Mouse (Mus musculus): ENCODE measurements around the gene Sh3bgrl2. TPM values are rescaled to one million over a fixed set of nuclear protein-coding genes. Genes with fewer than 3 reads are reported as not detected.
"Not testable (repeated sequence)": the region's sequence is repeated elsewhere in the genome, so short reads cannot be mapped to it uniquely, and the experiment has no call there.

Gene Sh3bgrl2
- polyA plus RNA-seq (2015; fragmentation: Nextera tagmentation; extraction: Ambion mirVana), result 4.4 and 5.2 TPM in 2 replicates

DNA sequence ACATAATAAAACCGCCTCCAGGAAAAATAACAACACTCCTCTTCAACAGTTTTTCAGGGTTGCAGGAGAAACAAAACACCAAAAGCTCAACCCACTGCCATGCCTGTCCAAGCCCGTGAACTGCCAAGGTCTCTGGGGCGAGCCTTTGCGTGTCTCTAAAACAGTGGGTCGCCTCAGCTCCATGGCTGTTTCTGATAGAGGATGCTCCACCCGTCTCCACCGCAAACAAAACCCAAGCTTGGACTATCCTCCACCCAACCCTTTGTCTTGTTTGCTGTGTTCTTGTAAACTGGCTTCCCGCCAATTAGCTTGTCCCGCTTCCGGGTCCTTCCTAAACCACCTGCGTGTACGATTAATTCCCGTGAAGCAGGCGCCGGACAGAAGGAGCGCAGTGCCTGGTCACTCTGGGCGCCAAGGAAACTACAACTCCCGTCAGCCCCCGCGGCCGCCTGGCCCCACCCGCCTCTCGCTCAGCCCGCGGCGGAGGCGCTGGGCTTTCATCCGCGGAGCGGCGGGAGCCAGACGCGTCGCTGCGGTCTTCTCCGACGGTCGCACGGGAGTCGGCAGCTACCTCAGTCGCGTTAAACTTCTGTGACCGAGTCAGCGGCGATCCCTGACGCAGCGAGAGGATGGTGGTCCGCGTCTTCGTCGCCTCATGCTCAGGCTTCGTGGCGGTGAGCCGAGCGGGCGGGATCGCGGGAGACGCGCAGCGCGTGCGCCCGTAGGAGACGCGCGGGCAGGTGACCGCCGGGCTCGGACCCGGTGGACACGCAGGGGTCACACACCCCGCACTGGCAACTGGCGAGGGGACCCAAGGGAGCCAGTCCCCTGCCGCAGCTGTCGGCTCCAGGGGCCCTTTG, at the start of gene Sh3bgrl2:
TSS of gene Sh3bgrl2 (plus strand) at position 498 of the 860 bp plus-strand sequence.
- peak; percentile 45 for DNase-seq (ENCODE audit: low spot score)

- DNase-seq (ENCODE audit: low spot score), result not testable (repeated sequence)
Observed at GRCm38 (mm10) chr9:83519081-83519480, 29.0 kb upstream of the Sh3bgrl2 start.

DNA sequence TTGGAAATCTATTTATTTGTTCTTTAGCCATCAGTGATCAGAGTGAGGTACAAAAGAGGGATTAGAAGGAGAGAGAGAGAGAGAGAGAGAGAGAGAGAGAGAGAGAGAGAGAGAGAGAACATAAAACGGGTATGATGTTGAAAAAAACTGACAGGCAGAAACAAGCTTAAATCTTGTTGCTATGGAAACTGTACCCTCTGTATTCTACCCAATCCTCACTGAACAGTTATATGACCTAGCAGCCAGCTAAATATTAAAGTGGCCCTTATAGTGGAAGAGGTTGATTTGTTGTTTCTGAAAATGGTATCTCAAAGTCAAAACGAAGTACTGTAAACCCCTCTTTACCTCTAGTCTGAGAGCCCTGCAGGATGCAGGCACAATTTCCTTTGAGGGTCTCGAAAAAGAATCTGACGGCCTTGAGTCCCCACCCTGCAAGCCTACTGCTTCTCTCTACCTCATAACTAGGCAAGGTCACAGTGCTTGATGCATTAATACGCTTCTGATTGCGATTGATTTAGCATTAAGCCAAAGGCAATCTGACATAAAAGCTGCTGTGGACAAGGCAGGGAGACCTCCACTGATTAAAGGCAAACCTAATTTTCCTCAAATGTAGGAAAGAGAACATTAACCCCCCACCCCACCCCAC, 28.5 kb upstream of the Sh3bgrl2 start:
- DNase-seq (ENCODE audit: low spot score), result no peak

DNA sequence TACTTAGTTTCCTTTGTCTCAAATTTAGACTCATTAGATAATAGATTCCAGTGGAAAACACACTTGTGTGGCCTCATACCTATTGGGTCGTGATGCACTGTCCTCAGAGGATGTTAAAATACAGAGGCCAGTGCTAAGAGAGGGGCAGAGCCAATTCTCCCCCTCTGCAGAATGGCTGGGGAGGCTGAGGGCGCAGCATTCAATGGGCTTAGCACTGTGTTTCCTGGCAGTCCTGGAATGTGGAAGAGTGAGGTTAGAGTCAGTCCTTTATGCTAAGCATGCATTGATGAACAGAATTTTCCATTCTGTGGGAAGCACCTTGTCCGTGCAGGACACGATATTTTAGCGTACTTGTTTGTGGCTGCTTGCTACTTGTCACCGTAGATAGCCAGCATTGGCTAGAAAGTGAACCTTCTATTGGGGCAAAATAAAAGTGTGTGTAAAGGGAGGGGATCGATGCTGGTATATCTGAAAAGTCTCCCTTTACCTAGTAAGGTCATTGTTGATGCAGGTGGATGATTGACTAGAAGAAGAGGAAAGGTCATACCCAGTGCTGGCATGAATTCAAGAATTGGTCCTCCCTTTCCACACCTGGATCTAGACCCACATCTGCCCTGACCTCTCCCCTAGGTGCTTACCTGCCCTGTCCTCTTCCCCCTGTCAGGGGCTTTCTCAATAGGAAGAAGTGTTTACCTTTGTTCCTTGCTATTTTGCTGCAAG, 20.6 kb upstream of the Sh3bgrl2 start:
- DNase-seq (ENCODE audit: low spot score), result no peak

DNA sequence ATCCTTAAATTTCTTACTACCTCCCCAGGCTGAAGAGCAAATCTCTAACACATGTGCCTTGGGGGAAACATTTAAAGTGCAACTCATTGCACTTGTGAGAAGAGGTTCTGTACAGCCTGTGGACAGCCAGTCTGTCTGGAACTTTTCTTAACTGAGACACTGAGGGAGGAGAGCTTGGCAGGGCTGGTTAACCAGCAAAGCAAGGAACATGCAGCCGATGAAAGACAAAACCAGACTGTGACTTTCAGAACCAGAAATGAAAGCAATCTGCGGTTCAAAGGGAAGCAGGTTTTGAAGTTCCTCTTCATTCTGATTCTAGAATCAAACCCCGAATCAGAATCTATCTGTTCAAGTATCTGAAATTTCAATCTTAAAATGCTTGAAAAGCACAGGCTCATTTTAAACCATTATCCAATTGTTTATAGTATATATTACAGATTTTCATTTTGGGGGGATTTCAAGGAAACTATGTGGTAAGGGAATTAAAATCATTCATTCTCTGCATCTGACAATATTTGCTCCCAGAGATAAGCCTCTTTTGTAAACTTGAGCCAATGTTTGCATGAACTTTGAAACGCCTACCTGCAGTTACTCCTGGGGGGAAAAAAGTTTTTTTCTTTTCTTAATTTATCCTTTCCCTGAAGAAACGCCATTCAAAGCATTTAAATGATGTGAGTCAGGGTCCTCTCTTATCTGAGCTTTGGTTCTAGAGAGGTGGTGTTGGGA, 14.9 kb upstream of the Sh3bgrl2 start:
- DNase-seq (ENCODE audit: low spot score), result no peak

GRCm38 (mm10) chr9:83536959-83537358, 11.2 kb upstream of the Sh3bgrl2 start:
- no peak for DNase-seq (ENCODE audit: low spot score)

DNA sequence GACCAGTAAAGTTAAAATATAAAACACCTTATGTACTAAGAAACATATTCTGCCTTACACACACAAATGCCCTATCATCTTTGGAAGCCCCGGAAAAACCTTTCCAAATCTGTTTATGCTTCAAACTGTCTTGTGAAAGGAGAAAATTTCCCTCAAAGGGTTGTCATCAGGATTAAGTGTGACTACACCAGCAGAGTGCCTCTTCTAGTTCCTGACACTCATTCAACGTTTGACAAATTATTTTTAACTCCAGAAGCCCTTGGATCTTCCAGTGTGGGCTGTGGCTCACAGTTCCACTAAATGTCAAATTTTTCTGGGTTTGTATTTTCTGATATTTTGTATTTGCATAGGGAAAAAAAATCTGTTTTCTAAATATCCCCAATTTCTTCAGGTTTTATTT, 10.6 kb upstream of the Sh3bgrl2 start:
- no peak for DNase-seq (ENCODE audit: low spot score)

DNA sequence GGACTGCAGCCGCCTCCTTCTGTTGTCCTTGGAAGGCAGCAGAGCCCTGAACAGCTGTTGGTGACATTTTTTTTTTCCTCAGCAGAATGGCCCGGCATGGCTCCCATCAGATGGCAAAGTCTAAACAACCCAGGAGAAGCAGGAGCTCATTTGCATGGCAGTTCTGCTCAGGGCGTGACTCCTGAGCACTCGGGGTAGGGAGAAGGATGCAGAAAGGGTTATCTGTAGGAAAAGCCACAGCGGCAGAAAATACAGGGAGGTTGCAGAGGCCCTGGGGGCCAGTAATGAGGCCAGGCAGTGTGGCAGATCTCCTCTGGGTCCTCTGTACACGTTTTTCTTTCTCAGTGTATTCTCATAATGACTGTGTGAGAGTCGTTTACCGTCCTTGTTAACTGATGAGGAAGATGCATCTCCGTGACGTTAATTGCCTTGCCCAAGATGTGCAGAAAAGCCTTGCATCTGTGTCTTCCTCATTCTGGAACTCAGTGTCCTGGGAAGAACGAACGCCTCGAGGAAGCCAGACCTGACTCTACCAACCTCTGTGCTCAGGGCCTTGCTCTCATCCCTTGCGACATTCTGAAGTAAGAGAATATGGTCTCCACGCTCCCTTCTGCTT, 10.1 kb upstream of the Sh3bgrl2 start:
- DNase-seq (ENCODE audit: low spot score), result no peak

- DNase-seq (ENCODE audit: low spot score), result no peak
Observed at GRCm38 (mm10) chr9:83539809-83540491, 8.2 kb upstream of the Sh3bgrl2 start.

DNA sequence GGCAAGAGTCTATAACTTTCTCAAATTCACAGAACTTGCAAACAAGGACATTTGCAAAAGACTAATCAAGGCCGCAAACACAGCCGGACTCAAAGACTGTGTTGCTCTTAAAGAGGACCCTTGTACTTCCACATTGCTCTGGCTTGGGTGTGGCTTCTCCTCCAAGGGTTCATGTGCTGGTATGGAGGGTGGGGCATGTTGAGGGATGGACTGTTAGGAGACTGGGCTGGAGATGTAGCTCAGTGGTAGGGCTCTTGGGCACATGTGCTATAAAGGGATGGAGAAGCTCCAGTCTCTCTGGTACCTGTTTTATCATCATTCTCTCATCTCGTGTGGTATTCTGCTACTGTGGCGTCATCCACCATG, 7.7 kb upstream of the Sh3bgrl2 start:
- DNase-seq (ENCODE audit: low spot score), result no peak

GRCm38 (mm10) chr9:83540975-83541374, 7.2 kb upstream of the Sh3bgrl2 start:
- DNase-seq (ENCODE audit: low spot score), result no peak

DNA sequence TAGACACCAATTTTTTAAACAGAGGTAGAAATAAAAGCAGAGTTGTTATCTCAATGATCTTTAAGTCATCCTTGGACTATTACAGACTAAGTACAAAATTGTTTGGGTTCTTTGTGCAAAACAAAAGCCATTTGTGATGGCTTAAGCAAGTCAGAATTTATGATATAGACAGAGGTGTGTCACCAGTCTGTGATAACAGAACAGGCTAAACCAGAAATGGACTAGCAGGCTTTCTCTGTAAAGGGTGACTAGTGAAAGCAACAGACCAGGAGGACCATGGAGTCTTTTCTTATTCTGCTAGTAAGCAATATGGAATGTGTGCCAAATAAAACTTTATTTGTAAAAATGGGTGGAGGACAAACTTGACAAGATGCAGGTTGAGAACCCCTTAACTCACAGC, 2.9 kb upstream of the Sh3bgrl2 start:
- no peak for DNase-seq (ENCODE audit: low spot score)

DNA sequence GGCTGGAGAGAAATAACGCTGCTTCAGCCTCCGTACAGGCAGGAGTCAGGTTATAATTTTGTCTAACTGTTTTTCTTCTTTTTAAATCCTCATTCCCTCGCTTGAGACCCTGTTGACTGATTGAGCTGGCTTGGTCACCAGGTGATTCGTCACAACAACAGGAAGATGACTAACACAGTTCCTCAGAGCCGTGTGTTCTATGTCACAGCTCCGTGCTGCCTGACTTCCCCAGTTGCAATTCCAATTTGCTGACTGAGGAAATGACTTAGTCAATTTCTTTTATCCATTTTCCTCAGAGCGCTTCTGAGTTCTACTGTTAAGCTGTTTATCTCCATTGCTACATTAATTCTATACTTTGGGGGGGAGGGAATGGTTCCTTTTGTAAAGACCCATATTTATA, 1.8 kb upstream of the Sh3bgrl2 start:
- DNase-seq (ENCODE audit: low spot score), result no peak

GRCm38 (mm10) chr9:83547229-83547628, 898 bp upstream of the Sh3bgrl2 start:
- no peak for DNase-seq (ENCODE audit: low spot score)

DNA sequence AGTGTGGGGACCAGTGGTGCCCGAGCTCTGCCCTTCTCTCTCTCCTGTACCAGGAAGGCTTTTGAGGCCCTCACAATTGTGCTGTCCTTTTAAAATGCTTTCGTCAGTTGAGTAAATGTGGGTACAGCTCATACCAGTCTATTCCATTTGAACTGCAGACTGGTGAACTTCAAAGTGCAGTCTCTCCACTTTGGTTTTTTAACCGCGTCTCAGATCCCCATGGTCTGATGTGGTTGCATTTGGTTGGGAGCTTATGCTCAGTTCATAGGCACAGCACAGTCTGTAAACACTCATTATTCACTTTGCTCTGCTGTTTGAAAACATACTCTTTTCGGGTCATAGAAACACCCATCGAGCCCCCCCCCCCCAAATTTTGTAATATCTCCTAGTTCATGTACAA, 1.7 kb downstream of the Sh3bgrl2 start:
- peak; percentile 55 for DNase-seq (ENCODE audit: low spot score)

GRCm38 (mm10) chr9:83551116-83551515, 3.0 kb downstream of the Sh3bgrl2 start:
- DNase-seq (ENCODE audit: low spot score), result no peak

GRCm38 (mm10) chr9:83551632-83552031, 3.5 kb downstream of the Sh3bgrl2 start:
- DNase-seq (ENCODE audit: low spot score), result no peak

DNA sequence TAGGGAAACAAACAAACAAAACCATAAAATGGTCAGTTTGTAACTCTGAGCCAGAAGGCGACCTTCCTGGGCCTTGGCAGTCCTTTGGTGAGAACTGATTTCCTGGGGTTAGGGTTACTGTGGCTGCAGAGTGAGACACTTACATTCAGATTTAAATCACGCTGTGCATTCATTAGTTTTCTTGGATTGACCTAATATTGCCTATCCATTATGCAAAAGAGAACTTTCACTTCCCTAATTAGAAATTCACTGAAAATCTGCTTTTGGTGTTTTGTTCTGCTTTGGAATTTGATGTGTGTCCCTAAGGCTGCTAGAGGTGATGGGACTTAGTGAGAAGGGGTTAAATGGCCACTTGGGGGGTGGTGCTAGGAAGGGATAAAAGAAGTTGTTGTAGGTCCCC, 7.5 kb downstream of the Sh3bgrl2 start:
- DNase-seq (ENCODE audit: low spot score), result no peak

GRCm38 (mm10) chr9:83556236-83556635, 8.1 kb downstream of the Sh3bgrl2 start:
- no peak for DNase-seq (ENCODE audit: low spot score)

All from thymus, postnatal 0 days (tissue).